Mouse (Mus musculus) left cerebral cortex, adult 8-10 months (tissue): ENCODE measurements around the gene Ttc21a. TPM values are rescaled to one million over a fixed set of nuclear protein-coding genes. Genes with fewer than 3 reads are reported as not detected.

Experiments
- DNase-seq, 2 experiments: peaks; one replicate each; pipeline ENCODE4 v3.0.0; 2022; ENCODE audit warnings: low spot score in 2 of 2
- total RNA-seq, 4 experiments: library from RNA; stranded (reverse); gene quantifications; 2 replicates each; pipeline ENCODE4 v1.2.4; 2022

The Ttc21a gene
- total RNA-seq, 4 experiments from 2014 or later: 0.70 to 1.2 (median 0.81) TPM

GRCm38 (mm10) chr9:119939646-119940045, 2.2 kb downstream of the Ttc21a start:
- no peak for DNase-seq

GRCm38 (mm10) chr9:119941407-119941806, 4.0 kb downstream of the Ttc21a start:
- no peak for DNase-seq

DNA sequence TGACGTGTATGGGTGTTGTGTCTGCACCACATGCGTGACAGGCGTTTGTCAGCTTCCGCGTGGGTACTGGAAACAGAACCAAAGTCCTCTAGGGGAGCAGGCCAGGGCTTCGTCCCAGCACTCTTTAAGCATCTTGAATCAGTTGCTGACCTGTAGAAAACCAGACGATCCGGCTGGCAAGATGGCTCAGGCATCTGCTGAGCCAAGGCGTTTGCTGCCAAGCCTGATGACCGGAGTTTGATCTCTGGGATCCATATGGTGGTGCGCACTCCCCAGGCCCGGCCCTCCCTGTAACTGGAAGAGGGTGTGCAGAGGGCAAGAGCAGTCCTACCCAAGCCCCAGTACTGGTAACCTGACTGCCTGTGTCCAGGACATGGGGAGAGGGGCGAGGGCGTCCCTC, 4.5 kb downstream of the Ttc21a start:
- no peak for DNase-seq

DNA sequence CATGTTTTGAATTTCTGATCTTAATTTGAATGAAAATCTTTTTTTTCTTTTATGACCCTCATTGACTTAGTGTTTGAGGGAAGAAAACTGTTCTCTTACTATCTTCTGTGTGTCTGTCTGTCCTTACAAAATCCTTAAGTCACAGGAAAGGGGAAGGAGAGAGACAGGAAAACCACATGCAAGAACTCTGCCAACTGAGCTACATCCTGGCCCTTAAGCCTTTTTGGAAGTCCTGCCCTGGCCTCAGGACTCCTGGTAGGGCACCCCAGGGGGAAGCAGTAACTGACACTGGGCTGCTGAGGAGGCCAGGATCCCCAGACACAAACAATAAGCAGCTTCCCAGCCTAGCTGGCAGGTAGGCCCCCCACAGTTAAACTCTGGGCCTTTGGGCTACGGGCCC, 5.9 kb downstream of the Ttc21a start:
- no peak for DNase-seq

GRCm38 (mm10) chr9:119945173-119945900, 7.9 kb downstream of the Ttc21a start:
- DNase-seq: no peak

DNA sequence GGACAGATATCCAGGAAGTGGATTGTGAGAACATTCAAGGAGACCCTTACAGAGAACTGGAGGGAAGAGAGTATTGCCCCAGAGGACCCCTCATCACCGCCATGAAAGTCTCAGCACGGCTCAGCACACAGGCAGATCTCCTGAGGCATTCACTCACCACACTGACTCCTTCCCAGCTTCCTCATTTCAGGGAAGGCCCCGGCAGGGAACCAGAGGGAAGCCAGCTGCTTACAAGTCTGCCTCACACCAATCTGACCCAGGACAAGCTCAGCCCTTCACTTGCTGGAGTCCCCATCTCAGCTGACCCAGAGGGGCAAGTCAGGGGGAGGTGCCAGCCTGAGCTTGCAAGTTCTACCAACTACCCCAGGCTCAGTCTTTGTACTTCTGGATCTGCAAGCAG, 11.4 kb downstream of the Ttc21a start:
- DNase-seq: no peak

DNA sequence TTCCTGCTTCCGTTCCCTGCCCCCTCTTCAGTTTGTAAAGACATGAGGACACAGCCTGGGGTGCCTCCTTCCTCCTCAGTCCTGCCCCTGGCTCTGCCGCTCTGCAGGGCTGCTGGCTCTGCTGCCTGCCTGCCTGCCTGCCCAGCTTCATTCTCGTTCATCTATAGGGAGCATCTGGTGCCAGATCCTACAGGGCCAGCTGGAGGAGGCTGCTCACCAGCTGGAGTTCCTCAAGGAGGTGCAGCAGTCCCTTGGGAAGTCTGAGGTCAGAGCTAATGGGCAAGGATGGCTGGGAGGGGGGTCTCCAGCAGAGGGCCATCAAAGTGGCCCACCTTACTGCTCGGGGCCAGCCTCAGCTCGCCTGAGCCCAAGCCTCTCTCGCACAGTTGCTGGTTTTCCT, 13.0 kb downstream of the Ttc21a start:
- DNase-seq: no peak

- no peak for DNase-seq
Observed at GRCm38 (mm10) chr9:119951388-119951787, 14.0 kb downstream of the Ttc21a start.

- no peak for DNase-seq
Observed at GRCm38 (mm10) chr9:119958835-119959234, 21.4 kb downstream of the Ttc21a start.

DNA sequence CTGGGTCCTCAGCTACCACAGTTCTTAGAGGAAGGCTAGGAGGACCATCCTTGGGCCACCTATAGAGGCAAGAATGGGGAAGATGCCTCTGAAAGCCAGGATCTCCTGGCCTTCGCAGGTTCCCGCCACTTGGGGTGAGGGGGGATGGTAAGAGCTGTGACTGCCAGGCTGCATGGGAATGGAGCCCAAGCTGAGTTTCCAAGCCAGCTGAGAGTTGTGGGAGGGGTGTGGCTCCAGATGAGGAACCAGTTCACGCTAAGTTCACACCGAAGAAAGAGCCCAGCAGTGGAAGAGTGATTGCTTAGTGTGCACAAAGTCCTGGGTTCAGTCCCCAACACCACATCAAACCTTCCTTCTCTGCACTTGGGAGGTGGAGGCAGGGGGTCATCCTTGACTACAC, 24.8 kb downstream of the Ttc21a start:
- DNase-seq: no peak

GRCm38 (mm10) chr9:119962987-119963667, 25.7 kb downstream of the Ttc21a start:
- no peak for DNase-seq

DNA sequence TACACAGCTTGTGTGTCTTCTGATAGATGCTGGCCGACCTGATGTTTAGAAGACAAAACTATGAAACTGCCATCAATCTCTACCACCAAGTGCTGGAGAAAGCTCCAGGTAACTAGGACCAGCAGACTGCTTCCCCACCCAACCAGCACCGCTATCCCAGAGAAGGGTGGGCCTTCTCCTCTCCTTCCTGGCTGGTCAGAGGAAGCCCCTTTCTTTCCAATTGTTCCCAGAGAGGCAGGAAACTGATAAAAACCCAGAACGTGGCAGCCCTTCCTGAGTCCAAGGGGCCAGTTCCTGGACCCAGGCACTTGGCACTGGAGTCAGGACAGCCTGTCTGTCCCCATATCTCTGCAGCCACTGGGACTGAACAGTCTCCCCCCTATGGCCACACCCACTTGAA, 26.8 kb downstream of the Ttc21a start:
- no peak for DNase-seq

DNA sequence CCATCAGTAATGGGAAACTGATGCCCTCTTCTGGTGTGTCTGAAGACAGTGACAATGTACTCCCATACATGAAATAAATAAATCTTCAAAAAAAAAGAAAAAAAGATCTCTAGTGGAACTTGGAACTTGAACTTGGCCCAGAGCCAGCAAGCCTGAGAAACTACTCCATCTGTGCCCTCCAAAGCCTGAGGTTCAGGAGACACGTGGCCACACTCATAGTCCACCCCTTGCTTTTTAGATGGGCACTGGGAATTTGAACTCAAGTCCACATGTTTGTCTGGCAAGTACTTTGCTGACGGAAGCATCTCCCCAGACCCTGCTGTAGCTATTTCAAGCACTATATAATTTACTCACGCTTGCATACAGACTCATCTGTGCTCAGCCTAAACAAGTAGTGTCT, 27.8 kb downstream of the Ttc21a start:
- DNase-seq: no peak

DNA sequence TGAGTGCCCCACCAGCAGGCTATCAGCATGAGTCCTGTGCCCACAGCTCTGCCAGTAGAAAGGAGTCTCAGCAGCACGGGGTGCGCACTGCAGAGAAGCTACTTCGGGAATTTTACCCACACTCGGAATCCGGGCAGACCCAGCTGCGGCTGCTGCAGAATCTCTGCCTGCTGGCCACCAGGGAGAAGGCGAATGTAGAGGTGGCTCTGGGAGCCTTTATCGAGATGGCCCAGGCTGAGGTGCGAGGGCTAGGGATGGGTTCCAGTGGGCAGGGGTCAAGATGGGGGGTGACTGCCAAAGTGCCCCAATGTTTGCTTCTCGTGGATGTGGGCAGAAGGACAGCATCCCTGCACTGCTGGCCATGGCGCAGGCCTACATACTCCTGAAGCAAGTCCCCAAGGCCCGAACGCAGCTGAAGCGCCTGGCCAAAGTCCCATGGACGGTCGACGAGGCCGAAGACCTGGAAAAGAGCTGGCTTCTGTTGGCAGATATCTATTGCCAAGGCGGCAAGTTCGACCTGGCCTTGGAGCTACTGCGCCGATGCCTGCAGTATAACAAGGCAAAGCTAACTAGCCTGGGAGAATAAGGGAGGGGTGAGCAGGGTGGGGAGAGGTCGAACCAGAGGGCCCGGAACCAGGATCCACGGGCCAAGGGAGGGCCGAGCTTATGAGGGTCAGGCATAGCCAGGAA, 29.0 kb downstream of the Ttc21a start:
- no peak for DNase-seq

GRCm38 (mm10) chr9:119969811-119970210, 32.4 kb downstream of the Ttc21a start:
- no peak for DNase-seq

GRCm38 (mm10) chr9:119970221-119970620, 32.8 kb downstream of the Ttc21a start:
- no peak for DNase-seq

DNA sequence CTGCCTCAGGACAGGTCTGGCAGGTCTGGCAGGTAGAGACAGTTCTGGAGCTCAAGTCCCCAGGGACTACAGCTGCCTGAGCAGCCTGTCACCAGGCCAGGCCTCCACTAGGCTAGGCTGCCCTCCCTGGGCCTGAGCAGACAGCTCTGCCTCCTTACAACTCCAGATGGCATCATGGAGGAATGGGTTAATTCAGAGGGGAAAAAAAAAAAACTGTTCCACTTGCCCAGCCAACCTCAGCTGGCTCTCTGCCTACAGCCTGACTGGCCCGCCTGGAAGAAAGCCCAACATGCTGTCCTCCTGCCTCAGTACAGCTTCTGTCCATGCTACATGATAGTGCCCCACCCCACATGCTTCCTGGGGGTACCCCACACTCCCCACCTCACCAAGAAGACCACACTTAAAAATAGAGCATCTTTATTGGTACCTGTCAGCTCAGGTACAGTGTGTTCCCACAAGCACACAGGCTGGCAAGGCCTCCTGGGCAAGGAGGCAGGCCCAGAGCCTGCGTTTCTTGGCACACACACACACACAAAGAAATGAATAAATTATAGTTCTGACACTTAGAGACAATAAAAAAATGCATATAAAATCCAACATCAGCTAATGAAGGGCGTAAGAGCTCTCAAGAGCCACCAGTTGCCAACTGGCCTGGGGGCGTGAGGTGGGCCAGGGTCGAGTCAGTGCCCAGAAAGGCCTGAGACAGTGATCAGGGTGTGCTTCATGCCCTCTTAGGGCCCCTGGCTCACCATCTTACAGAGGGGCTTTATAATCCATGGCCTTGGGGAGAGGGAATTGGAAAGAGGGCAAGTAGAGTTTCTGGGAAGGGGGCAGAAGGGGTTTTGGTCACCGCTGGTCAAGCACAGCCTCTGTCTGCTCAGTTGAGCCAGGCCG, 33.6 kb downstream of the Ttc21a start:
- DNase-seq: no peak

DNA sequence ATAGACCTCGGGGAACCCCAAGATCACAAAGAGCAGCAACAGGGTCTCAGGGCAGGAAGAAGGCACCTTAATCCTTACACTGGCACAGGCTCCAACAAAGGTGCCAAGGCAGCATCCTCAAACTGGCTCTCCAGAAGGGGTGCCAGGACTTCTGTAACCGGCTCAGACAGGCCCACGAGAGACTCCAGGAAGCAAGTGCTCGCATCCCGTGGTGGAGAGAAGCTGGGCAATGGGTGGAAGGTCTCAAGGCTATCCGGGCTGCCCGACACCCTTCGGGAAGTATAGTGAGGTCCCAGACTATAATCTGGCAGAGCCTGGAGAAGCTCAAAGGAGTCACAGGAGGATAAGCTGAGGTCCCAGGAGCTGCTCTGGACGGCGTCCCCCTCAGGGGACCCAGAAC, 34.8 kb downstream of the Ttc21a start:
- DNase-seq: no peak

- DNase-seq: no peak
Observed at GRCm38 (mm10) chr9:119972582-119972981, 35.2 kb downstream of the Ttc21a start.

GRCm38 (mm10) chr9:119973281-119973680, 35.9 kb downstream of the Ttc21a start:
- DNase-seq: no peak

DNA sequence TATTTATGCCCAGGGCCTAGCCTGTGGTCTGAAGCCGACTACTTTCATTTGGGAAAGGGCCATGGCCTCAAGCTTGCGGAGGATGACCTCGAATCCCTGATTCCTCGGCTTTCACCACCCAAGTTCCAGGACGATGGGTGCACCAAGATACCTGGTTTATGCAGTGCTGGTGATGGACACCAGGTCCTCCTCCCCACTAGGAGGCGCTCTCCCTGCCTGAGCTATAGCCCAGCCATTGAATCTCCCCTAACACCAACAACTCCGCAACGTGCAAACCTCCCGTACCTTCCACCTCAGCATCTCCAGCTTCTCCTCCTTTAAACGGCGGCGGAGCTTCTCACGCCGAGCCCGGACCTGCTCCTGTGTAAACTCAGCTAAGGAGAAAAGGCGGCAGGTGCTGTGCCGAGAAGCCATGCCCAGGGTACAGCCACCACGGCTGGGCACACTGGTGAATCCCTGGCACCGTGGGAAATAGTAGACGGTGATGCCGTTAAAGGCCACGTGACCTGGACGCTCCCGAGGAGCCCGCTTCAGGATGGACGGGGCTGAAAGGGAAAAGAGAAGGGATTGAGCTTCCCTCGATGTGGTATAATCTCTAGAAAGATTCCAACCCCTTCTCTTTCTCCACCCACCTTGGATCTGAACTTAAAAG, 36.6 kb downstream of the Ttc21a start:
- no peak for DNase-seq
